Mouse (Mus musculus) spleen, postnatal 0 days (tissue): ENCODE measurements around the gene Cpne8. TPM values are rescaled to one million over a fixed set of nuclear protein-coding genes. Genes with fewer than 3 reads are reported as not detected.

ENCODE experiments used
- polyA plus RNA-seq: library from polyadenylated mRNA; unstranded; fragments of >200 nt; fragmentation: Nextera tagmentation; extraction: Ambion mirVana; gene quantifications from 2 replicates; pipeline ENCODE4 v1.2.1, GENCODE M21; 2015

Cpne8 gene
- polyA plus RNA-seq, result 3.1 TPM in 2 replicates

DNA sequence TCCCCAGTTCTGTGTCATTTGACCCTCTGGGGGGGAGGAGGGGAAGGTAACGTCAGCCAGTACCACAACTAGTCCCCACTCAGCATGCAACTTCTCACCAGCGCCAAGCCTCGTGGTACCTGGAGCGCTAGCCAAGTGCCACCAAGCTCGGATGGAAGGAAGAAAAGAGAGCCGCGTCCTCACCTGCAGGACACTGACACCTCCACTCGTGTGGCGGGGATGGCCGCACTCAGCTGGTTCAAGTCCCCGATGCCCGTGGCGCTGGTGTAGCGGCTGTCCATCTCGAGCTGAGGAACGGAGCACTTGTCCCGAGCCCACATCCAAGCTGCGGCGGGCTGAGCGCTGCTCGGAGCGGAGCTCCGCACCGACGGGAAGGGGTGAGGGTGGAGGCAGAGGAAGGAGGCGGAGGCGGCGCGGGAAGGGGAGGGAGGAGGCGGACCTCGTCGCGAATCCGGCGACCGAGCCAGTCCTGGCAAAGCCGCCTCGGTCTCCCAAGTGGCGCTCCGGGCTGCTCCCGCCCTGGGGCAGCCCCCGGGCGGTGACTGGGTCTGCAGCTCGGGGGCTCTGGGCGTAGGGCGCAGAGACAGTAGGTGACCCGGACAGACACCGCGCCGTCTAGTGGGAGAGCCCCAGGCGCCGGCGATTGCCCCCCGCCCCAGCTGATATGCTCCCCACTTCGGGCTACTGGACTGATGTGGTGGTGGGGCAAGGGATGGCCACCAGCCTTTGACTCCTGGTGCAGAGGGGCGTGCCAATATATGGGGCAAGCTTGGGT lies at the start of gene Cpne8:
Gene Cpne8, minus strand, starts transcription at position 448 of the 775 bp plus-strand sequence.

